Comparison of ENCODE assay signal across 8 mouse cellular contexts in genomic region chr13:96175591-96176212, GRCm38 (mm10). TPM values are rescaled to one million over a fixed set of nuclear protein-coding genes. Genes with fewer than 3 reads are reported as not detected.
DNase-seq lines count a peak whose midpoint lies in the region; ATAC-seq lines count a peak whose summit lies in the region.

No protein-coding gene starts in this region.

- no peak for ATAC-seq in CD4-positive, CD25-positive, alpha-beta regulatory T cell, adult 4 months

- DNase-seq in adrenal gland, postnatal 25 days: peak; percentile 13
- DNase-seq in adrenal gland, adult 8-10 months: no peak
- peak; percentile 90 for DNase-seq in cerebellum, adult 11 months
- DNase-seq in gastrocnemius, postnatal 10 days: peak; percentile 61
- DNase-seq in layer of hippocampus, adult 18-20 months (ENCODE audit: low spot score in 2 of 2): peak; percentile 78 to 92
- peak; percentile 42 for DNase-seq in retina, postnatal 7 days (ENCODE audit: low read depth, low spot score)
- no peak for DNase-seq in kidney, postnatal 10 days

RNA-seq across cellular contexts. Expression of gene Sv2c, which starts 43.3 kb away (rescaled TPM):
- 1.4 TPM in 2 replicates for total RNA-seq in adrenal gland, postnatal 25 days (2021)
- 1 to 10 TPM in 2 of 4 experiments, under 1 TPM in 2; 0.64 to 1.4 (median 0.93) TPM for total RNA-seq in adrenal gland, adult 8-10 months (2022)
- under 1 TPM; 0.47 to 0.66 TPM for total RNA-seq in gastrocnemius, postnatal 10 days (2021)
- 10 to 100 TPM; 14.4 to 18.6 TPM for total RNA-seq in layer of hippocampus, adult 18-20 months (2021)
- polyA plus RNA-seq in CD4-positive, CD25-positive, alpha-beta regulatory T cell, adult 4 months (2017; shearing (Covaris generic)): 1 to 10 TPM; 1.8 to 3.2 TPM

Comparison
In these comparisons a context has a peak if more than half of its experiments do, and no peak if none do; other contexts are left out.
1. DNase-seq: peak in adrenal gland, postnatal 25 days (single experiment), cerebellum, adult 11 months (single experiment), gastrocnemius, postnatal 10 days (single experiment), layer of hippocampus, adult 18-20 months (2 of 2) and retina, postnatal 7 days (single experiment); none in adrenal gland, adult 8-10 months (single experiment) and kidney, postnatal 10 days (single experiment).